Mouse (Mus musculus) lung, adult 2 months (tissue): ENCODE measurements around the gene Rnf169.

ENCODE experiments used
- CTCF ChIP-seq: fragments of 200-500 bp; IDR thresholded peaks from 2 replicates; pipeline ENCODE4 v1.5.1; 2011; ENCODE audit warnings: mild to moderate bottlenecking, low read length, control low read depth; ENCODE audit not compliant: insufficient read depth
- POLR2A ChIP-seq: fragments of 200-500 bp; IDR thresholded peaks from 2 replicates; pipeline ENCODE4 v1.6.1; 2011; ENCODE audit warnings: low read depth, mild to moderate bottlenecking, control low read depth, low read length, borderline replicate concordance; ENCODE audit errors: extremely low read depth

GRCm38 (mm10) chr7:99963237-99963860 lies 16.9 kb downstream of the Rnf169 start:
- no peak for TF ChIP-seq CTCF
- no peak for TF ChIP-seq POLR2A
